Mouse (Mus musculus): ENCODE data around the gene Gm11146.

The Gm11146 gene

GRCm38 (mm10) chr16:77556446-77557105 lies 45.3 kb downstream of the Gm11146 start:
- DNase-seq (ENCODE audit: low read depth, low spot score): no peak

GRCm38 (mm10) chr16:77551051-77551450 lies 50.8 kb downstream of the Gm11146 start:
- DNase-seq (ENCODE audit: low read depth, low spot score): no peak

Measured in ES-CJ7 (cell line).